Mouse (Mus musculus) stomach, postnatal 0 days (tissue): Measurements from ENCODE around the gene Dip2b.

Experiments
- CTCF ChIP-seq: IDR thresholded peaks from 2 replicates; pipeline ENCODE4 v1.5.1; 2016; ENCODE audit warnings: antibody characterized with exemption, low read depth, mild to moderate bottlenecking, moderate library complexity
- EP300 ChIP-seq: optimal IDR thresholded peaks from 2 replicates; pipeline ENCODE3; 2016; ENCODE audit warnings: antibody characterized with exemption

DNA sequence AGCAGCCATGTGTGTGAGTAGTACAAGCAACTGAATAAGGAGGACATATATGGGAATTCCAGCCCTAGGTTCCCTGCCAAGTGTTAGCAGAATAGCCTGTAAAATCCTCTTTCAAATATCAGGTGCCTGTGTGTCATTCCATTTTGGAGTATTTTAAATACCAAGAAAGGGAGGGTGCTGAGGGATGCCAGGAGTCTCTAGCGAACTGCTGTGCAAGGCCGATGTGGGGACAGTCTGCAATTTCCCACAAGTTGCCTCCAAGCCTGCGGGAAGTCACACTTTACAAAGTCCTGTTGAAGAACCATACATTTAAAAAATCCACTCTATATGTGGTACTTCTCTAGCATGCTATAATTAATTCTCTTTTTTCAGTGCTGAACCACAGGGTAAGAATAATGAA lies 77.0 kb downstream of the Dip2b start:
- TF ChIP-seq CTCF (no peak), EP300 (no peak)
